Mouse (Mus musculus): ENCODE measurements at regions not wholly inside any gene's neighbourhood (a gene's known extent, or its start where the extent isn't known, plus 50 kb on each side); places are given as distances from the start of the nearest gene placed in this dataset.

DNA sequence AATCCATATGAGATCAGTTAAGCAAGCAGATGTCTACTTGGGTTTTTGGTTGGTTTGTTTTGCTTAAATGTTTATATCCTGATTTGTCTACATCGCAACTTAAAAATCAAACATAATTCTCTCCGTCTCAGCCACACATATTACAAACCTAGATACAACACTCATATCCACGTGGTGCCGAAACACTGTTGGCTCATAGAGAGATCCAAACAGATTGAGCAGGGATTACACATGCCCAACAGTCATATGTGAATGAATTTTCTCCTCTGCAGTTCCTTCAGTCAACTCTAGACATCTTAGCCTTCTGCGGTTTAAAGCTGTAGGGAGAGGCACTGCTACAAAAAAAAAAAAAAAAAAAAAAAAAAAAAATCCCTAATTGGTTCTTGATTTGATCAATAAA, 64.4 kb upstream of the Clint1 start:
- in situ Hi-C loops (cut with MboI, MseI), result no loop called here

- in situ Hi-C loops (cut with MboI, MseI), result loop anchor here (5.0 kb wide), 1 partner anchor 82 kb away; no protein-coding TSS in a partner anchor
Observed at GRCm38 (mm10) chr11:45789886-45790285, 62.0 kb upstream of the Clint1 start.

GRCm38 (mm10) chr11:45790504-45790903, 61.3 kb upstream of the Clint1 start:
- in situ Hi-C loops (cut with MboI, MseI), result loop anchor here (5.0 kb wide), 1 partner anchor 82 kb away; no protein-coding TSS in a partner anchor

GRCm38 (mm10) chr11:45791696-45792095, 60.2 kb upstream of the Clint1 start:
- in situ Hi-C loops (cut with MboI, MseI), result loop anchor here (5.0 kb wide), 1 partner anchor 81 kb away; no protein-coding TSS in a partner anchor

GRCm38 (mm10) chr11:45794361-45794981, 57.4 kb upstream of the Clint1 start:
- in situ Hi-C loops (cut with MboI, MseI), result loop anchor here (5.0 kb wide), 1 partner anchor 78 kb away; no protein-coding TSS in a partner anchor

DNA sequence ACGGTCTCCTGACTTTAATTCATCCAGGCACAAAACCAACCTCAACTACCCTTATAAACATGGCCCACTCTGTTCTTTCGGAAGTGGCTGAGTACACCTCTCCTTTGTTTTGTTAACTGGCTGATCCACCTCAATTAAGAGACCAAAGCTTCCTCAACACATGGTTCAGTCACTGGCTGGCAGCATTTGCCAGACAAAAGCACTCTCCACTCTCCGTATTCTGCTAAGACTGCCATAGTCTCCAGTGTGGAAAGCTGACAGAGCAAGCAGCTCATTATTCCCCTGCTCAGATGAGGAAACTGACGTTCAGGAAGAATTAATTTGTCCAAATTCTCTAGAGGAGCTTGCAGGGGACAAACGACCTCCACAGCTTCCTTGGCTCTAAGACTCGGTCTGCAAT, 56.5 kb upstream of the Clint1 start:
- in situ Hi-C loops (cut with MboI, MseI), result no loop called here

DNA sequence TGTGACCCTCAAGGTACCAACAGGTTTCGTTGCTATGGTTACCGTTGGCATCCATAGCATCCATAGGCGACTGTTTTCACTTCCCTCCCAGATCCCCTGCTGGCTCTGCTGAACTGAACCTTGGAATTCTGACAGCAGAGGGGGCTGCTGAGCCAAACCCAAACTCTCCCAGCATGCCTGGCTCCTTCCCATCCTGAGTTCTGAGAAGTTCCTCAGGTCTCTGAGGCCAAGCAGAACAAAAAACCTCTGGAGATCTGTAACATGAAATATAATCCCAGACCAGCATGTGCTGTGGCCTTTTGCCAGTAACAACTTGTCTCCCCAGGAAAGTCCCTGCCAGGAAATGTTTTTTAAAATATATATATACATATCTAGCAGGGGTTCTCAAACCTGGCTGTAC, 56.1 kb upstream of the Clint1 start:
- in situ Hi-C loops (cut with MboI, MseI), result no loop called here

- in situ Hi-C loops (cut with MboI, MseI), result no loop called here
Observed at GRCm38 (mm10) chr11:45799732-45800386, 52.0 kb upstream of the Clint1 start.

Data from T-helper 2 cell (primary cell).